Mouse (Mus musculus) bone marrow, adult 2 months (tissue): Measurements from ENCODE around the gene Kcna1.

ENCODE experiments used
- CTCF ChIP-seq: fragments of 200-500 bp; IDR thresholded peaks from 2 replicates; pipeline ENCODE4 v1.5.1; 2011; ENCODE audit warnings: low read length, control low read depth; ENCODE audit not compliant: control insufficient read depth, insufficient read depth
- POLR2A ChIP-seq: fragments of 200-500 bp; IDR thresholded peaks from 2 replicates; pipeline ENCODE4 v1.6.1; 2011; ENCODE audit warnings: low read depth, mild to moderate bottlenecking, control low read depth, low read length, borderline replicate concordance; ENCODE audit not compliant: control insufficient read depth

DNA sequence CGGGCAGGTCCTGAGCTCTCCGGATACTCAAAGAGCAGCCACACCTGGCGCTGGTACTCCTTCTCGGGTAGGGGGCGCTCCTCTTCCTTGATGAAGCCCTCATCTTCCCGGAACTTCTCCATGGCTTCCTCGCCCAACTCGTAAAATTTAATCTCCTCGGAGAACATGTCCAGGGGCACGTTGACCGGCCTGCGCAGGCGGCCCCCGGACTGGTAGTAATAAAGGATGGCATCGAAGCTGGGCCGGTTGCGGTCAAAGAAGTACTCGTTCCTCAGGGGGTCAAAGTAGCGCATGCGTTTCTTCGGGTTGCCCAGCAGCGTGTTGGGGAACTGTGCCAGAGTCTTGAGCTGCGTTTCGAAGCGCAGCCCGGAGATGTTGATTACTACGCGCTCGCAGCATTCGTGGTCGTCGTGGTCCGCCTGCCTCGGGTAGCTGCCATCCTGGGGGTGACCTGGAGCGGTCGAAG is 3.3 kb downstream of the Kcna1 start:
- TF ChIP-seq CTCF = no peak
- TF ChIP-seq POLR2A = no peak
